Mouse (Mus musculus) left cerebral cortex, adult 11 months (tissue): ENCODE data around the gene Celf2.

Experiments
- DNase-seq: peaks from one replicate; pipeline ENCODE4 v3.0.0; 2022; ENCODE audit warnings: low spot score

The Celf2 gene

DNA sequence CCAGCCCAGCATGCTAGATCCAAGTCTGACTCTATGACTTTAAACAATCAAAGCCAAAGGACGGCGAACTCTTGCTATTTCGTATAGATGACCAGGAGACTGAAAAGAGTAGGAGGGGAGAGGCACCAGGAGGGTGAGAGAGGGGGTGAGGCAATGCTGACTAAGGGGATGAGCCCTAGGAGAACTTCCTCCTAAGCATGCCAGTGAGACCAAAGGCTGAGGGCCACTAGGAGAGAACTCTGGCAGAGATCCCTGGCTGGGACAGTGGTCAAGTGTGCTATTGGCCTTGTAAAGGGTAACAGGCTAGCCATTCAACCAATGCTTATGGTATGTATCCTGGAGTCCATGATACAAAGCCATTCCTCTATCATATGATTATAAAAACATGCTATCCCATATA lies 778.5 kb downstream of the Celf2 start:
- no peak for DNase-seq

DNA sequence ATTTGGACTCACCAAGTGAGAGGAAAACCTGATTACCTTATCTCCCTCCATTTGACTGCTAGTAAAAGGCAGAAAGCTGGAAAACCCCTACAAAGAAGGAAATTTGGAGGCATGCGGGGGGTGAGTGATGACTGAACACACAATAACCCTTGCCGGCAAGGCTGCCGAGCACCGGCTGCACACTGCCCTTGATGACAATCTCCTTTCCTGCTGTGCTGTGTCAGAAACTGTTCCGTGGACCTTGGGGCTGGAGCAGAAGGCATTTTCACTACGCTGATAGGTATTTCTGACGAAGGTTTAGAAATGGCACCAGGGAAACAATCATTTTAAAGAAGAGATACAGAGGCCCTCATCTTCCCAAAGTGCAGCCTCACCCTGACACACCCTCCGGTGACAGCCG lies 779.4 kb downstream of the Celf2 start:
- DNase-seq, result no peak

DNA sequence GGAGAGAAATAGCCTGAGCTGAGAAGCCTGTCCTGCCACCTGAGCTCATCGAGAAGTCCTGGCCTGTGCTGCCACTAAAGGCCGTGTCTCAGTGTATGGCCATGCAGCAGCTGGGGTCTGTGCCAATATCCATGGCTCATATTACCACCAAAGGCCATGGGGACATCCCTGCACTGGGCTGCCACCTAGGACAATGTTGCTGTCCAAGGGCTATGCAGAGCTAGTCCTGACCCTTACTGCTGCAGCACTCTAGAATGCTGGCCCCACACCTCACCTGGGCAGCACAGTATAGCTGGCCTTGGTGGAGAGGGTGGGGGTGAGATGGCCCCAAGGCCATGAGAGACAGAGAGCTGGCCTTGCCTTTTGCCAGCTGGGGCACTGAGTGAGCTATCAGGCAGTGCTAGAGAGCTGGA lies 780.5 kb downstream of the Celf2 start:
- no peak for DNase-seq

DNA sequence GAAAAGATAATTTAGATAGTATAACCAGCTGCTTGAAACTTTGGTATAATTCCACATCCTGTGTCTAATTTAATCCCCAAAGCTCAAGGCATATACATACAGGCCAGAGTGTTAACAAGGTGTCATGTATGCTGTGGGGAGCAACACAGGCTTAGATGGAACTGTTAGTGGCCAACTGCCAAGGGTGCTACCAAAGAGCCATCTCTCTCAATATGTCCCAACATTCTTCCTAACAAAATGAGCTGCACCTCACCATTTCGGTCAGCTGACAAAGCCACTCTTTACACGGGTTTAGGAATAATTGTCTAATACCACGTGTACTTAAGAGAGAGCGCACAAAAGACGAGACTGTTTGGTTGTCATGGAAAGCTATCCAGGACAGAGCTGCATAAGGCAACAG lies 782.0 kb downstream of the Celf2 start:
- no peak for DNase-seq

DNA sequence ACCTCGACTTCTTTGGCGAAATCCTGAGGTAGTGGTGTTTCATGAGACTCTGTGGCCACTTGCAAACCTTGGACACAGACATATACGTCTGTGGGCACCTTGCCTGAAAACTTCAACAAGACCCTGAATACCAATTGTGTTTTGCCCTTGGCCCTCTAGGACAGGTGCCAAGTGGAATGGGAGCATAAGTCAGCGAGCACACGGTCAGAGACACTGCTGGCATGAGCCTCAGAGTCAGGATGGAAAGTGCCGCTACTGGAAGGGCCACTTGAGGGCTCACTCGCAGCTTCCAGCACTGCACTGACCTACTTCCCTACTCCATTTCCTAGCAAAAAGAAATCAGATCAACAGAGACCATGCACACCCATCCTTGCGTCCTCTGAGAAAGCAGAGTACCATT lies 783.3 kb downstream of the Celf2 start:
- DNase-seq, result no peak

DNA sequence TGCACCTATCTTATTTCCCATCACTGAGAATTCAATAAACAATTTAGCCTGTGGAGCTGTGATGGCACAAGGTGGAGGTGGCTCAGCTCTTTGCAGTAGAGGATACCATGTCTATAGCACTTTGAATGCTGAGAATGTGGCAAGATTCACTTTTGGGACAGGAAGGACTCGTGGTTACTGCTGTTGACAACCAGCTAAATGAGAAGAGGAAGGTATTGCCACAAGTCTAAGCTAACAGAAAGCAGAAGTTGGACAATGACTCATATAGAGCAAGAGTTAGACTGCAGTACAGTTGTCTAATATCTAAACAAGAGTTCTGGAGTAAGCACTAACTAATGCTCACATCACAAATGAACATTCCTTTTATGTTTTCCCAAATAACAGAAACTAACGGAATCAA lies 785.8 kb downstream of the Celf2 start:
- DNase-seq, result no peak

DNA sequence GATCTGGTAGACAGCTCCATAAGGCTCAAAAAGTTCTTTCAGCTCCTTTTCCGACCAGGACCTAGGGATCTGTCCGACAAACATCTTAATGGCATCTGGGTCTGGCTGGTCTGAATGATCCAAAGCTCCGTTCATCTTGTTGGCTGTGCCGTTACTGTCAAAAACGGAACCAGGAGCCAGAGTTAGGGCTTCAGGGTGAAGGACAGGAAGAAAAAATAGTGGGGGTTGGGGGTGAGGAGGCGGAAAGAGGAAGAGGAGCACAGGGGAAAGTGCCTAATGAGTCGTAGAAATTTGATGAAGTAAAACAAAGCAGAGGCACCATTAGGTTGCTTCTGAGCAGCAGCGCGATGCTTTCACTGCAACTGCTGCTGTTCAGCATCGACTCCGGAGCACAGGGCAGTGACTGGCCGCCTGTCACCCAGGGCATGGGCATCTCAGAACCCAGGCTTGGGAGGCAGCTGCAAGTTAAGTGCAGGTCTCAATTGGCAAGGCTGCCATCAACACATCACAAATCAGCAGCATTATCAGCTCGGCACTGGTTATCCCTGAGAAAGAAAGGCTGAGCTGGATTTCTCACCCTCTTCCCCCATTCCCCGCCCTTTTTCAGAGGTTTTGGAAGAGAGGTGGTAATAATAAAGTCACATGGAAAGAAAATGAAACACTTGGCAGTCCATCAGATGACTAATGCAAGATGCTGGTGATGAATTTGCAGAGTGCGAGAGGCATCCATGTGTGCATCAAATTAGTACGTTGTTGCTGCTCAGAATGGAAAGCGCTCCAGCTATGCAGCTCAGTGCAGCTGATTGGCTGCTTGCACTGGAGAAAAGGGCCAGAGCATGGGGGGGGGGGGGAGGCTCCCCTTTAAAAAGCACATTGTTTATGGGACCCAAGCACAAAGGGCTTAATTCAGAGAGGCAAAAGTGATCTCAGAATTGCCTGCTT lies 787.6 kb downstream of the Celf2 start:
- peak; percentile 81 for DNase-seq

DNA sequence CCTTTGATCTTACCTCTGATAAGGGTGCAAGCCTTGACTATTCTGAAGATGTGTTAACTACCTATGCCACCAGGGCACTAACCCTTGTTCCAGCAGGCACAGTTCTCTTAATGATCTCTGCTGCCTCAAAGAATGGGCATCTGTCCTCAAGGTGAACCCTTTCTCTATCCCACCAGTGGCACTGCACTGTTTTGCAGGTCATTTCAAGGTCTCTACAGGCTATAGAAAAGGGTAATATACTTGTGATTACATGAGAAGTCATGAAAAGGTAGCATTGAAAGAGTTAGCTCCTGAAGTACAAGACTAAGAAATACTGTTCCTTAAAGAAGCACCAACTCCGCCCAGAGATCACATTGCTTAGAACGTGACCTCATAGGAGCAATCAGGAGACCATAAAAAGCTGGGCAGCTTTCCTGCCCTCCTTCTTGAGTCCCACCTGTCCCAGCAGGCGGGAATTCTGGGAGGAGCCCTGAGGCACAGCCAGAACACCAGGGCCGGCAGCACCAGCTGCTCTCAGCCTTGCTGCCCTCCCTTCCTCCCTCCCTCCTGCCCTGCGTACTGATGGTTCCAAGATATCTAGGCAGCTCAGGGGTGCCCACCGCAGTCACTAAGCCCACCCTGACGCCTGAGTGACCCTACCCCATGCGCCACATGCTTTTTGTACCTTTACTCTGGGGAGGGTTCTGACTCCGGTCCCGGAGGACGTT lies 788.5 kb downstream of the Celf2 start:
- DNase-seq, result no peak

DNA sequence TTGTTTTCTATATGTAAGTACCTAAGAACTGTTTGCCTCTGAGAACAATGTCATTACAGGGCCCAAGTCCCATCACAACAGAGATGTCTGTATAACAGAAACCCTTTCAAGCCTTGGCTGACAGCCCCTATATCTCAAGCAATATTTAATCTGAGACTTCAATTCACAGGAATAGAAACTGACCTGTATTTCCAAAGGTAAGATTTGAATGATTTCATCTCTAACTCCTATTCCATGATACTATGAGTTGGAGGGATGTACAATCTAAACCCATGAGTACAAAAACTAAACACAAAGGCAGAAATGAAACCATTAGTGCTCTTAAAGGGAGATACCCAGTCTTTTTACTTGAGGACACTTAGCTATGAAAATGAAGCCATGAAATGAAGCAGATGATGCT lies 790.5 kb downstream of the Celf2 start:
- DNase-seq, result no peak

DNA sequence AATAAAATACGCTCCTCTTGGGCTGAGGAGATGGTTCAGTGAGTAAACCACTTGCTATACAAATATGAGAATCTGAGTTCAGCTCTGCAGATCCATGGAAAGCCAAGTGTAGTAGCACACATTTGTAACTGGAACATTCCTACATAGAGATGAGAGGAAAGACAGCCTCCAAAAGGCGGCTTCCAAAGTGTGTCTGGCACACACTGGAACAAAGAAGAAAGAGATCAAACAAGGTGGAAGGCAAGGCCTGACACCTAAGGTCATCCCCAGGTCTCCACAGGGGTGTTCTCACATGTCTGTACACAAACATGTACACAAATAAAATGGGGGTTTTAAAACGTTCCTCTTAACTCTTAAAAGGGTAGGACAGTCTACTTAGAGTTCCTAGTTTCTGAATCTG lies 791.4 kb downstream of the Celf2 start:
- no peak for DNase-seq

DNA sequence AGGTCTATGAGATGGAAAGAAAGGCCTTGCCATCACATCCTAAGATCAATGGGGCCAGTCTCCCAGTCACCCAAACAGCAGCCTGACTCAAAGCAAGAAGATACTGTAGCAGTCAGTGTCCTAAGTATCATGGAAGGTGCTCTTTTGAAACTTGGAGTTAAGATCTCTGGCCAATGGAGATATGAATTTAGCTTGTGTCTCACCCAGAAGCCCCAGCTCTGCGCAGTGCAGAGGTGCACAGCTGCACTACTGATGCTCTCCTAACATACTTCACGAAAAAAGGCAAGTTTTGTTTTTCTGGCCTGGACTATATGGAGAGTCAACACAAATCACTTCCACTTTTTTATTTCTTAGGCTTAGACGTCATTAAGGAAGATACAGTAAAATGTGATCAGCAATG lies 793.8 kb downstream of the Celf2 start:
- DNase-seq, result no peak

DNA sequence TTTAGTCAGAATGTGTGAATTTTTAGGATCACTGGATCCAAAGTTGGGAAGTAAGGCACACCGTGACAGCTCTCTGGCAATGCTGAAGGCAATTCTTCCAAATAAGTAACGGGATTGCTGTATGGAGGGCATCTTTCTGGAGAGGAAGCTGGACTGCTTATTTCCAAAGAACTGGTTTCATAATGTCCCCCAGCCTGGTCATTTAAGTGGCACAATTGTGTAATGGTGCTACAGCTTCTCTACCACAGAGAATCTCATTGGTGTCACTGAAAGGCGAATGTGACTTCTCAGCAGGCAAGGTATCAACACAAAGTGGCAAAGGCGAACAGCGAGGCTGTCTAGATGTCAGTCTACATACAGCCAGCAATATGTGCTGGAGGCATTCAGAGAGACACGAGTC lies 795.8 kb downstream of the Celf2 start:
- no peak for DNase-seq

DNA sequence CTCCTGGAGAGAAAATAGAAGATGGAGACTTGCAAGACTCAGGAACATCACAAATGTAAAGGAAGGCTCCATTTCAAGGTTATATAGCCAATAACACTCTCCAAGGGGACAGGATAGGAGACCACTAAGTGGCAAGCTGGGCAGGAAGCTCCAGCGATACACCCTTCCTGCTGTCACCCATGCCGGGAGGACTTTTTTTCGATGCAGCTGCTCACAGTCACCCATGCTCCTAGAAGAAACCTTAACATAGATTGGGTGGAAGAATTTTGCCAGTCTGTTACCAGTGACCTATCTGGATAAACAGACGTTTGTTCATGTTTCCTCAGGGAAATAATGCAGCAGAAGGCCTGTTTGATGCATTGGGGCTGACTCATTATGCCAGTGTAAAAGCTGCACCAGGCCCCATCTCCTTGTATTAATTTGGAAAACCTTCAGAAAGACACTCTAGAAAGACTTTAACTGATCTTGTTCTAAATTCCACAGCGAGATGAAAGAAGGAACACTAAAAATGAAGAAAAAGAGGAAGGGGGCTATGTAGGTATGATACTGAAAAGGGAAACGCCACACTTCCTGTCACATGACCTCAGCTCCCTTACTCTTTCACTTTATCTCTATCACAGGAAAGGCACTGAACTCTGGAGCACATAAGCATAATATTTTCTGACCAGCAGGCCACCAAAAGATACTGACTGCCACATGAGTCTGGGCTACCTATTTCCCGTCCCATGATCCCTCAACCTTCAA lies 798.5 kb downstream of the Celf2 start:
- DNase-seq, result no peak

DNA sequence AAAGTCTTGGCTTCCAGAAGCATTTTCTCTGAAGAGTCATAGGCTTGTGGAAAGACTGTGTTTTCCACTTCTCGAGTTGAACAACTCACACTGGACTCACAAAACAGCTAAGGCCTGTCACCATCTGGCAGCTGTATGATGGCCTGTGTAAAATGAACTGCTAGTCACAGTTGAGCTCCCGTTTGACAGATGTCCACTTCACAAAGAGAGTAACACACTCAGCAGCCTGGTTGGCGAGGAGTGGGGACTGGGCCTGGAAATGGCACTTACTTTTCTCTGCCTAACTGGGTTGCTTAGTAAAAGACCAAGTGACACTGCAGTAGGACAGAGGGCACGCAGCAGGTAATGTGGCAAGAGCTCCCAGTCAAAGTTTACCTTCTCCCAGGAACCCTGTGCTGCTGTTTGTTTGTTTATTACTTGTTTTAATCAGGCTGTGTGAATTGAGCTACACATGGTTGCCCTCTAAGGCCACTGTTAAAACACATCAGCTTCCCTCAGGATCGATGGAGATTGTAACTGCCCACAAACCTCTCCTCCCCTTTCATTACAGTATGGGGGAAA lies 801.3 kb downstream of the Celf2 start:
- no peak for DNase-seq

DNA sequence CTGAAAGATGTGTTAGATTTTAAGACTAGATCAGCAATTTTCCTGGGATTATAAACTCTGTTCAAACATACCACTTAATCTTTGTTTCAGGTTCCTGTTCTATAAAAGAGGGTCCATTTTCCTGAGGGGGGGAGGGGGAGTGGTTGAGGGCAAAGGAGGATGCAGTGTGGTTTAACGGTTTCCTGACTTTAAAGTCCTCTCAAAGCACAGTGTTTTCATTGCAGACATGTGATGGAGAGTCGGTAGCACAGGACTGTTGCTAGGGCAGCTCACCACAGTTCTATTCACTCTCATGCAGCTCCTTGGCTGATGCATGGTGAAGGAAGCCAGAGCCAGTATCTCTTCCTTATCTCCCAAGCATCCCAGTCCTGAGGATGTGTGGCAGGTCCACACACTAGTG lies 802.1 kb downstream of the Celf2 start:
- no peak for DNase-seq

DNA sequence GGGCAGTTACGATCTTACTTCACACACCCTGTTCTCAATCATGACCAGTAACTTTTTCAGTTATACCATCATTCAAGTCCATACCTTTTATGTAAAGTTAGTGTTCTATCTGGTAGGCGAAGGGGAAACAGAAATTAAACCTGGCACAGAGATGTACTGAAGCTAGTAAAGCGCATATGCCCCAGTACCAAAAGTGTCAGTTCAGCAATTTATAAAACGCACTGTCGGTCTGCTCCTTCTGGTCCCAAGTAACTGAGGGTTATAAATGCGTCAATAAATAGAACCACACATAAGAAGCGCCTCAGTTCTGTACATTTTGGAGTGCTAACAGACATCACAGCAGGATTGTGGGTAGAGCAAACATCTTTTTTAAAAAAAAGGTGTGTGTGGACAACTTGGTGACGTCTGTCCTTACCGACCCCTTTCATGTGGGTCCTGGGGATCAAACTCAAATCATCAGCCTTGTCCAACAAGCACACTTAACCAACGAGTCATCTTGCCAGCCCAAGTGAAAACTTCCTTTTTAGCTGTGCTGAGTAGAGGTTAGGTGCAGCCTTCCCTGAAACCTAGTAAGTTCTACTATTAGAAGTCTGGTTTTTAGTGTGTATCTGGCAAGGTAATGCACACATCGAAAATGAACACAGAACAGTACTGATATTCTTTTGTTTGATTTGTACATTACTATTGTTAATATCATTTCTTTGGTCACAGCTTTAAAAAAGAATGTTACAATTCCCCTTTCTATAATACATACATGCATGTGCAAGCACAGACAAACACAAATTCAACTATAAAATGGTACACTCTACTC lies 803.2 kb downstream of the Celf2 start:
- no peak for DNase-seq

DNA sequence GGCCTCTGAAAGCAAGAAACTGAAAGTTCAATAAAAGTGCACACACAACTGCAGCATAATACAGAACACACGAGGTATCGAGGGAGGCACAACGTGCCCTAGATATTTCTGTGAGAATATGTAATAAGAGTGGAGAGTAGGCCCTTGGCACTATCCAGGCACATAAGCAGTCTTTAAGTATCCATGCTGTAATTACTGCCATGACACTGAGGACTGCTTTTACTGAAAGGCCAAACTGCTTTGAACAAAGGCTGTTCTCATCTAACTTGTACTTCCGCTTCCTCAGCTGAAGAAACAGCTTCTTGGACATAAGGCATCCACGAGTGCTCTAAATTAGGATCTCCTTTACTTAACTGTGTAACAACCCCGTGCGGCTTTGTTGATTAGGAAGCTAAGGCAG lies 803.9 kb downstream of the Celf2 start:
- no peak for DNase-seq

DNA sequence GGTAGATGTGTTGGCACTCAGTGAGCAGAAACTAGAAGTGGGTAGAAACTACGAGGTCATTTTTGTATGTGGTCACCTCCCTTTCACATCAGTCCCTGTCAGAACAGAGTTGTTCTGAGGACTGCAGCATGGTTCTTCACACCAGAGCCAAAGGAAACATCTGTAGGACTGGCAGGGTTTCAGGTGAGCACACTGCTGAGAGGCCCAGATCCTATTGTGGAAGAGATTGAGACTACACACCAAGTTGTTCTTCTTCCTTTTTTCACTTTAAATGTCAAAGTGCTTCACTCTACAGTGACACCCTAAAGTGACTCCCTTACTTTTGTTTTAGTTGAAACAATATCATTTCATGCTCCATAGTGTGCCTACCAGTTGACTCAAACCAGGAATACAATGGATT lies 804.6 kb downstream of the Celf2 start:
- DNase-seq, result no peak

DNA sequence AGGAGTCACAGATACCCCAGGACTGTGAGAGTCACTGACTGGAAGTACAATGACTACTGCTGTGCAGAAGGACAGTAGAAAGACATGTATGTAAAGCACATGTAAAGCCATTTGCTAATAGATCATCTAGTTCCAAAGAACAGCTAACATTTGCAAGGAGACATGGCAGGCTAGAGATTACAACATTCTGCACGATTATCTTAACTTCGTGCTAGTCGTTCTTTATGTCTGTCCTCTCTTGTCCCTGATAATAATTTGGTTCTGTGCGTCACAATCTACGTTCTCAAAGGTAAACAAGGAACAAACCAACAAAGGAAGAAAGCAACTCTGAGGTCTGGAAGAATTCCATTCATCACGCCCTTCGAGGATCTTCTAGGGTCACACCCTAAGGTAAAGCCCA lies 805.0 kb downstream of the Celf2 start:
- no peak for DNase-seq

DNA sequence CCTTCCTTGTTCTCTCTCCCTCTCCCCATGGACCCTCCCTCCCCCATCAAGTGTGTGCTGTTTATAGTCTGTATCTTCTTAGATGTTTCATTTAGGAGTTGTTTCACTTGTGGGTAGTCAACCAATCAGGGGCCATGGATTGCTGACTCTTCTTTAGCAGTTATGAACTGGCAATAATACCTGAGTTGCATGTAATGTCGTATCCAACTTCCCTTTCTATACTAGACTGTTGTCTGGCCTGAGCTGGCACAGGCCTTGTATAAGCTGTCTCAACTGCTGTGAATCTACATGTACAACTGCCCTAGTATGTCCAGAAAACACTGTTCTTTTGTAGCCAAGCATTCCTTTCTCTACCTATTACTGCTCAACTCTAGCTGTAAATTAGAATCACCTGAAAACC lies 813.0 kb downstream of the Celf2 start:
- DNase-seq, result no peak

DNA sequence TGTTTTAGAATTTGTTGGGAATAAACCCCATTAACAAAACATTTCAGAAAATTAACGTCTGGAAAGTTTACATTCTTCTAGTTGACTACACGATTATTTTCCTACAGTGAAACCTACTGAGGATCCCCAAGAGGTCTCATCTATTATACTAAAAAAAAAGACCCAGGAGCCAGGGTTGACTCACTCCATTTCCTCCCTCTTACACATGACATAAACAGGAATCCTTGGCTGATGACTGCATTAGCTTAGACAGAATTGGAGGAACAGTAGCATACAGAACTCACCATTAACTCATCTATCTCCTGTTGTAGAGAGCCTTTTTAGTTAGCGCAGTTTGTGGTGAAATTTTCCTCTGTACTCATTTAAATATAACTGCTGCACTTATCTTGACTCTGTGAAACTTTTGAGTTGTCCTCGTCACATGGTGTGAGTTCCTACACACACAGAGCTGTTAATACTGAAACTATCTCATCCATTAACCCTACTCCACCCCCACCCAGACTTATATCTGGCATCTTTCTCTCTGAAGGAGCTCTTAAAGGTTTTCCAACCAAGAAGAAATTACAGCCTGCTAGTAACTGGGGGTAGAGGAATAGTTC lies 813.9 kb downstream of the Celf2 start:
- no peak for DNase-seq
